Mouse (Mus musculus): ENCODE results near the gene Mrvi1.

Gene Mrvi1

DNA sequence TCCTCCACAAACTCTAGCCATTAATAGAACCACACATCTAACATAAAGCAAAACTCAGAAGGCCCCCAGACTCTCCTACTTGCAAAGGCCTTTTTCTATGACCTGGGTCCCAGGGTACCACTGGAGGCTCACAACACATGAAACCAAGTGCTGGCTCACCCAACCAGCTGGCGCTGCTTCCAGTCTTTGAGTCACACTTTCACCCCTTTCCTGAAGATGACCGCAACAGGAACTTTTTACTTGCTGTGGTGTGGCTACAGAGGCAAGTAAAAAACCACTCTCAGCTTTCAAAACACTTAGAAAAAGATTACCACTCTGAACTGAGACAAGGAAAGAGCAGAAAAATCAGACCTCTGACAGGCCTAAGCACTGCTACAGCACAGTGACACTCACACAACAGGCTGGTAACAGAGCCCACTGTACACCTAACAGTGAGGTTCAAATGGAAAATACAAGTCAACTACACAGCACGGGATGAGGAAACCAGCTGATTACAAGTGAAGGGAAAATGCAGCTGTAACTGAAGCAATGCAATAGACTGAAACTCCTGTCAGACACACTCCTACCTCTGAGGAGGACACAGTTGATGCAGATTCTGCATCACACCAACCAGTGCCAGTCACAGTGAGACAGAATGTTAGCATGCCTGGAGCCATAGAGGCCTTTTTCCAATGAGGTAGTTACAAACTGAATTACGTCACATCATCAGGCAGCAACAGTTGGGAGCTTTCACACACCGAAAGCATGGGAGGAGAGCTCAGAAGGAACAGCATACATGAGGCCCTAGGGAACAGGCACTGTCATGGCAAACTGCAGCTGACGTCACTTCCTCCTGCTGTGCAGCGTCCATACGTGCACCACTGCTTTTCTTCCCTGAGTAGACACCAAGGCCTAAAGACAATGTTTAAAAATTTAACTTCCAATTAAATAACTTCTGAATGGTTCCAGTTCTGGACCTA, 158.0 kb downstream of the Mrvi1 start:
- no peak for DNase-seq (ENCODE audit: low read depth)

- DNase-seq (ENCODE audit: low read depth): no peak
Observed at GRCm38 (mm10) chr7:110823593-110823992, 158.7 kb downstream of the Mrvi1 start.

DNA sequence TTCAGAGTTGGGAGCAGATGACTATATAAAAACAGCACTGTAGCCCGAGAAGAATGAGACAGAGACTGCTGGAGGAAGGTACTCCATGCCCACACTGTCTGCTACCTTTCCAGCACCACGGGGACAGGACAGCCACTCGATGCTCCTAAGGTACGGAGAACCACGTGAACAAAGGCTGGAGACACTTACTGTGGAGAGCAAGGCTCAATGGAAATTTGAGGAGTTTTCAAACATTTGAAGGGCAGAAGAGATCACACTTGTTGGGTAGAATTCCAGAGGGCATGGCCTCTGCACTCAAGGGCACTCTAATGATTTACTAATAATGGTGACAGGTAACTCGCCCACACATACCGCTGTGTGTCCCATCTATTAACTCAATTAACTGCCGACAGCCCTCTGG, 159.2 kb downstream of the Mrvi1 start:
- no peak for DNase-seq (ENCODE audit: low read depth)

GRCm38 (mm10) chr7:110822055-110822454, 160.2 kb downstream of the Mrvi1 start:
- DNase-seq (ENCODE audit: low read depth): no peak

- DNase-seq (ENCODE audit: low read depth): no peak
Observed at GRCm38 (mm10) chr7:110821653-110822052, 160.6 kb downstream of the Mrvi1 start.

GRCm38 (mm10) chr7:110821068-110821467, 161.2 kb downstream of the Mrvi1 start:
- DNase-seq (ENCODE audit: low read depth): no peak

DNA sequence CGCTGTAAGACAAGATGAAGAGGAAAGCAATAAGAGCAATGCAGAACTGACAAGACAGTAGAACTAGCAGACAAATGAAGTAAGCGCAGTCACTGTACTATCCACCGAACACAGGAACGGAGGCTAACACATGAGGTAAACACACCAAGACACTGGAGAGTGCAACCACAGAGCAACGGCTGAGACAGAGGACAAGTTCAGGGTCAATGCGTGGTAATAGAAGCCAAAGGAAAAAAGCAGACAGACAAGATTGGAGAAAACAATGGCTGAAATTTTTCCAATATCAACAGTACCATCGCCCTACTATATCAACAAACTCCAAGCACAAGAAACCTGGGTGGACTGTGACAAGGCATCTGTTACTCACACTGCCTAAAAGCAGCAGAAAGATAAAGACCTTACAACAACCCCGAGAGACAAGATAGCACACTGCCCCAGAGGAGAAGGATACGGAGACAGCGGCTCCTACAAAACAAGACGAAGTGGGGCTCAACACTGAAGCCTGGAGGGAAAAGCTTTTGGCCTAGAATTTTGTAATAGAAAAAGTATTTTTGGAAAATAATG, 163.4 kb downstream of the Mrvi1 start:
- DNase-seq (ENCODE audit: low read depth): peak; percentile 63

Data from c-Kit-positive CD71-positive TER-119-negative erythroid progenitor cells, embryonic 14.5 days (primary cell).